Mouse (Mus musculus): ENCODE data around the gene Hrh1. TPM values are rescaled to one million over a fixed set of nuclear protein-coding genes. Genes with fewer than 3 reads are reported as not detected.

Gene Hrh1
- total RNA-seq, 2 experiments from 2014 or later: 4.9 to 5.1 TPM

GRCm38 (mm10) chr6:114404774-114405468, 7.2 kb downstream of the Hrh1 start:
- intact Hi-C loops (cut with DNase I): no loop called here
- DNase-seq: peak; percentile 22

- intact Hi-C loops (cut with DNase I): no loop called here
- DNase-seq: no peak
Observed at GRCm38 (mm10) chr6:114406634-114407033, 8.9 kb downstream of the Hrh1 start.

- intact Hi-C loops (cut with DNase I): no loop called here
Observed at GRCm38 (mm10) chr6:114407049-114407448, 9.3 kb downstream of the Hrh1 start.

GRCm38 (mm10) chr6:114408278-114408677, 10.5 kb downstream of the Hrh1 start:
- DNase-seq: peak; percentile 24
- intact Hi-C loops (cut with DNase I): no loop called here

More at GRCm38 (mm10) chr6:114407049-114407448, 9.3 kb downstream of the Hrh1 start:
- no peak for DNase-seq

GRCm38 (mm10) chr6:114411913-114412312, 14.2 kb downstream of the Hrh1 start:
- intact Hi-C loops (cut with DNase I): no loop called here
- no peak for DNase-seq

GRCm38 (mm10) chr6:114414510-114414909, 16.8 kb downstream of the Hrh1 start:
- DNase-seq: peak; percentile 48

GRCm38 (mm10) chr6:114418037-114418436, 20.3 kb downstream of the Hrh1 start:
- DNase-seq: no peak
- intact Hi-C loops (cut with DNase I): no loop called here

More at GRCm38 (mm10) chr6:114414510-114414909, 16.8 kb downstream of the Hrh1 start:
- intact Hi-C loops (cut with DNase I): no loop called here

GRCm38 (mm10) chr6:114421061-114421460, 23.3 kb downstream of the Hrh1 start:
- intact Hi-C loops (cut with DNase I): no loop called here
- no peak for DNase-seq

GRCm38 (mm10) chr6:114423051-114423676, 25.4 kb downstream of the Hrh1 start:
- intact Hi-C loops (cut with DNase I): no loop called here
- peak; percentile 65 for DNase-seq

GRCm38 (mm10) chr6:114425343-114425742, 27.6 kb downstream of the Hrh1 start:
- DNase-seq: no peak
- intact Hi-C loops (cut with DNase I): no loop called here

GRCm38 (mm10) chr6:114427641-114428040, 29.9 kb downstream of the Hrh1 start:
- intact Hi-C loops (cut with DNase I): no loop called here
- DNase-seq: peak; percentile 58

- DNase-seq: no peak
- intact Hi-C loops (cut with DNase I): no loop called here
Observed at GRCm38 (mm10) chr6:114428831-114429230, 31.1 kb downstream of the Hrh1 start.

GRCm38 (mm10) chr6:114432591-114432990, 34.9 kb downstream of the Hrh1 start:
- intact Hi-C loops (cut with DNase I): no loop called here
- DNase-seq: no peak

GRCm38 (mm10) chr6:114434524-114434923, 36.8 kb downstream of the Hrh1 start:
- intact Hi-C loops (cut with DNase I): no loop called here
- no peak for DNase-seq

GRCm38 (mm10) chr6:114440302-114440701, 42.6 kb downstream of the Hrh1 start:
- DNase-seq: no peak
- intact Hi-C loops (cut with DNase I): no loop called here

- DNase-seq: no peak
- intact Hi-C loops (cut with DNase I): no loop called here
Observed at GRCm38 (mm10) chr6:114440788-114441453, 43.2 kb downstream of the Hrh1 start.

GRCm38 (mm10) chr6:114444247-114444844, 46.6 kb downstream of the Hrh1 start:
- no peak for DNase-seq
- intact Hi-C loops (cut with DNase I): no loop called here

- no peak for DNase-seq
- intact Hi-C loops (cut with DNase I): no loop called here
Observed at GRCm38 (mm10) chr6:114444976-114445375, 47.2 kb downstream of the Hrh1 start.

- DNase-seq: no peak
- intact Hi-C loops (cut with DNase I): no loop called here
Observed at GRCm38 (mm10) chr6:114448888-114449287, 51.2 kb downstream of the Hrh1 start.

- intact Hi-C loops (cut with DNase I): no loop called here
- DNase-seq: no peak
Observed at GRCm38 (mm10) chr6:114455267-114455666, 57.5 kb downstream of the Hrh1 start.

GRCm38 (mm10) chr6:114456255-114457042, 58.7 kb downstream of the Hrh1 start:
- no peak for DNase-seq
- intact Hi-C loops (cut with DNase I): no loop called here
